Mouse (Mus musculus): ENCODE measurements around the gene Mapk8ip2.

GRCm38 (mm10) chr15:89415282-89415681 lies 38.4 kb upstream of the Mapk8ip2 start:
- TF ChIP-seq USF1 (IDR thresholded peaks at IDR 0.05; ENCODE audit: low read depth) (no peak), CTCF (IDR thresholded peaks at IDR 0.05; ENCODE audit: control insufficient read depth, insufficient read depth, insufficient read length) (no peak), CEBPB (IDR thresholded peaks at IDR 0.05; ENCODE audit: low read depth) (no peak), MYOG (IDR thresholded peaks at IDR 0.05; ENCODE audit: control insufficient read depth, extremely low read depth, insufficient read length) (no peak), MYOD1 (IDR thresholded peaks at IDR 0.05; ENCODE audit: control insufficient read depth, insufficient read length, low read depth) (no peak), MAX (IDR thresholded peaks at IDR 0.05) (no peak), FOSL1 (IDR thresholded peaks at IDR 0.05; ENCODE audit: insufficient read depth, low read length, poor library complexity, severe bottlenecking) (no peak)

Data from C2C12 (cell line).